Mouse (Mus musculus): ENCODE data around the gene Mup15. TPM values are rescaled to one million over a fixed set of nuclear protein-coding genes. Genes with fewer than 3 reads are reported as not detected.
"Not testable (repeated sequence)": the region's sequence is repeated elsewhere in the genome, so short reads cannot be mapped to it uniquely, and the experiment has no call there.

Gene Mup15
- not detected in 2 replicates for polyA plus RNA-seq (2015; fragmentation: Nextera tagmentation; extraction: Ambion mirVana)

DNA sequence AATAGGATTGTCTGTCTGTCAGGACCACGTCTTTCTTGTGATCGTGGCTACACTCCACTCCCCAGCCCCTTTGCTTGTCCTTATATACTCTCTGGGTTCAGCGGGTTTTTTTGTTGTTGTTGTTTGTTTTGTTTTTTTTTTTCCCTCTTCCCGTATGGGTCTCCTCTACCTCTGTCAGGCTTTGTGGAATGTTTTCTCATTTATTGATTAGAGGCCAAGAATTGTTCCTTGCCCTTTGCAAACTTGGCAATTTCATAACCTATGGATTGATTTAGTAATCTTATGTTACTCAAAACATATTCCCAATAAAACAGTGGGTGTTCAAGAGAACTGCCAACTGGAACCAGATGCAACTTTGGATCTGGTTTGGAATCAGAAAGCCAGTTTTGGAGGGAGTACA, at the start of gene Mup15:
Gene Mup15, minus strand, starts transcription at position 101 of the 400 bp plus-strand sequence.
- WGBS: no CpG with 5 or more reads among the region's 4 CpGs
- H3K9ac ChIP-seq; H3K27me3 ChIP-seq (replicated peaks); ATAC-seq (replicated peaks); H3K36me3 ChIP-seq (replicated peaks); H3K27ac ChIP-seq; H3K4me3 ChIP-seq; H3K9me3 ChIP-seq; H3K4me1 ChIP-seq; H3K4me2 ChIP-seq: not testable (repeated sequence)

Other genes with a start within 250 kb of the Mup15 start
- not detected in 2 replicates for gene Mup13, start 211.5 kb downstream of the Mup15 start, polyA plus RNA-seq (2015; fragmentation: Nextera tagmentation; extraction: Ambion mirVana)
- not detected in 2 replicates for gene Mup14, start 135.7 kb downstream of the Mup15 start, polyA plus RNA-seq (2015; fragmentation: Nextera tagmentation; extraction: Ambion mirVana)
- not detected in 2 replicates for gene Mup16, start 79.8 kb upstream of the Mup15 start, polyA plus RNA-seq (2015; fragmentation: Nextera tagmentation; extraction: Ambion mirVana)
- gene Mup17, start 156.1 kb upstream of the Mup15 start, polyA plus RNA-seq (2015; fragmentation: Nextera tagmentation; extraction: Ambion mirVana): not detected in 2 replicates
- not detected in 2 replicates for gene Mup18, start 234.4 kb upstream of the Mup15 start, polyA plus RNA-seq (2015; fragmentation: Nextera tagmentation; extraction: Ambion mirVana)